Mouse (Mus musculus) right cerebral cortex, adult 2 months (tissue): ENCODE results near the gene Rfx3.

ENCODE experiments used
- DNase-seq, 2 experiments: peaks; one replicate each; pipeline ENCODE4 v3.0.0; 2021 to 2022; ENCODE audit warnings: low spot score in 2 of 2

Gene Rfx3

DNA sequence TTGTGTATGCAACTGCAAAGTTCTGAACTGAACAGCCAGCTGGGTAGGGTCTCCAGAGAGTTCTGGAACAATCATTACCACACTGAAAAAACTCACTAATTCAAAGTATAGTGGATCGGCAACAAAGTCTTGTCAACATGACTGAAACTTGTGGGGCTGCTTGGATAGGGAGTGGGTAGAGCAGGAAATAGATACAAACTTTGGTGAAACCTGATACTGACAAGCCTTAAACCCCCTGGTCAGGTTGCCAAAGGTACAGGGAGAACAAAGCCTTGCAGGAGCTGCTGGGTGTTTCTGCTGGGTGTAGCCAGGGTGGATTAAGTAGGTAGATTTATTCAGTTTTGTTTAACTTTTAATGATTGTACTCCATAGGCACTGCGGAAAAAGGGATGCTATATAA is 274.4 kb downstream of the Rfx3 start:
- DNase-seq = no peak

DNA sequence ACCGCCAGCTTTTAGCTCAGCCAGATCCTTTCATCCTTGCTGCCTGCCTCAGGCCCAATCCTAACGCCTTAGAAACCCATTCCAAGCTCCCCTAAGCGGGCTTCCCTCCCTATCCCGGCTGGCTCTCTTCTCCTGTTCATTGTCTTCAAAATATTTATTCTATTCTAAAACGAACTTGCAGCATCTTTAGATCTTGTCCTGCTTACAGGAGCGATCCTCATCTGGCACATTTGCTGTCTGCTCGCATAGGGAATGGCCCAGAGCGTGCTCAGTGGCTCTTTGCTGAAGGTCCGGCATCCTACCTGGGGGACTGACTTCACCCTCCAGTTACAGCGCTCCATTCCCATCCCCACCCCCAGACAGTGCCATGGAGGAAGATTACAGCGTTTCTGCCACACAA is 292.0 kb downstream of the Rfx3 start:
- DNase-seq = no peak

DNA sequence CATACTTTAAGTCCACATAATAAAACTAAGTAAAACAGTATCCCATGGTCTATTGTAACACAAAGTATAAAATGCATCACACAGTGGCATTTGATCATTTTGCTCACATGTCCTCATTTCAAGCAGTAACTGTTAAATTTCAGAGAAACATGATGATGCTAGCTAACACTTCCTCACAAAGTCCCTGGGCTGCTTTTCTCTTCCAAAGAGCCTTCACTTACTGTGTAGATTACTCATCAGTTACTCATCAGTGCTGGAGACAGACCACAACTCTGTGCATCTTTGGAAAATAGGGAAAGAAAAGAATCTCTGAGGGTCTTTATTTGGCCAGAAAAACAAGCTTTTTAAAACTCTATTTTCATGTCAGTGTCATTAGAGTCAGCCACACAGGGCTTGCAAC is 294.7 kb downstream of the Rfx3 start:
- DNase-seq = no peak
